Mouse (Mus musculus): ENCODE measurements around the gene Stxbp5.

Stxbp5 gene

DNA sequence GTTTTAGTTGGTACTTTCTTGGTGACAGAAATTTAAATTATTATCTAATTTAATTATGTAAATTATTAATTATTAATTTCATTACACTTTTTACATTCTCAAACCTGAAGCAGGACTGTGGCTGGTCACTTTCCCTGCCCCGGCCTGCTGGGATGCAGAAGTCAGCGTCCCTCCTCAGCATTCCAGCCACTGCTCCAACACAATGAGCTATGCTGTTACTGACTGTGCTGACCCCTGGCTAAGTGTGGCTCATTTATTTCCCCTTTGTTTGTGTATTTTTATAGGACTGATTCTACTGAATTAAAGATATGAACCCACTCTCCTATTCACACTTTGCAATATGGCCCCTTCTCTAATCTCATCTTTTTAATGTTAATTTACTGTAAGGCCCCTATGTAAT is 43.0 kb downstream of the Stxbp5 start:
- DNase-seq (ENCODE audit: low spot score in 2 of 2): peak in 1 of 2 experiments; percentile 43

DNA sequence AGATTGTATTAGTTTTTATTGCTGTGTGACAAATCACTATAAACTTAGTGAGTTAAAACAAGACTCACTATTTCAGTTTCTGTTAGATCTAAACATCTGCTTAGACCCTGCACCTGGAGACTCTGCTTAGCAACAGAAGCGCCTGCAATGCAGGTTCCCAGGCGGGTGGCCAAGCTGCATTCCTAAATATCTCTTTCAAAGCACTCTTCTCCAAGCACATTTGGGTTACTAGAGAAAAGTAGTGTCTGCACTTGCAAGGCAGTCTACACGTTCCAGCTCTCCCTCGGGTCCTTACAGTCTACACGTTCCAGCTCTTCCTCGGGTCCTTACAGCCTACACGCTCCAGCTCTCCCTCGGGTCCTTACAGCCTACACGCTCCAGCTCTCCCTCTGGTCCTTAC is 44.1 kb downstream of the Stxbp5 start:
- DNase-seq (ENCODE audit: low spot score in 2 of 2): peak in 1 of 2 experiments; percentile 49

DNA sequence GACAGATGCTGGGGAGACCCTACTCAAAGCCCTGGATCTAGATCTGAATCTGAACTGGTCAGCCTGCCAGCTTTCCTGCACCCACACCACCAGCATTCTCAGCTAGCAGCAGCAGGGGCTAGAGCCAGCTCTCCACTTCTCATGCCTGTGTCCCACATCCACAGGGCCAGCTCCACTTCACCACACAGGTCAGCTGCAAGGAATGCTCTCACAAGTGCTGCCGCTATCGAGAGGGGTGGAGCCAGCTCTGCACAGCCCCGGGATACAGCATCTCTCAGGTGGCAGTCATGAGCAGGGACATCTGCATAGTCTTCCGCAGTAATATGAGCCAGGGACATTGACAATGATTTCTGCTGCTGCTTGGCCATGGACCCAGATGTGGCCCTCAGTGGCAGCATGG is 54.5 kb downstream of the Stxbp5 start:
- DNase-seq (ENCODE audit: low spot score in 2 of 2): no peak

DNA sequence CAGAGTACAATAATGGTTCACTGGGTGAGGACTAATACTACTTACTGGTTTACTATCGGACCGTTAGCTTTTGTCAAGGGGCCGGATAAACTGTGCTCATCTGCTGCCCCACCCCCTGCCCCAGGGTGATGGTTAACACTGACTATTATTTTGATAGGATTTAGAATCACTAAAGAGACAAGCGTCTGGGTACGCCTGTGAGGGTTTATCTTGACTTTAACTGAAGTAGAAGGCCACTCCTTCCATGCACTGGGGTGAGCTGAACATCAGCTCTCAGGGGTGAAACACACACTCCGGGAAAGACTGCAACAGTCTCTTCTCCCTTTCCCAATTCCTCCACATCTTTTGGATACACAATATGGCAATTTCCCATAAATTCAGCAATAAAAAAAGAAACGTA is 61.5 kb downstream of the Stxbp5 start:
- DNase-seq (ENCODE audit: low spot score in 2 of 2): no peak

DNA sequence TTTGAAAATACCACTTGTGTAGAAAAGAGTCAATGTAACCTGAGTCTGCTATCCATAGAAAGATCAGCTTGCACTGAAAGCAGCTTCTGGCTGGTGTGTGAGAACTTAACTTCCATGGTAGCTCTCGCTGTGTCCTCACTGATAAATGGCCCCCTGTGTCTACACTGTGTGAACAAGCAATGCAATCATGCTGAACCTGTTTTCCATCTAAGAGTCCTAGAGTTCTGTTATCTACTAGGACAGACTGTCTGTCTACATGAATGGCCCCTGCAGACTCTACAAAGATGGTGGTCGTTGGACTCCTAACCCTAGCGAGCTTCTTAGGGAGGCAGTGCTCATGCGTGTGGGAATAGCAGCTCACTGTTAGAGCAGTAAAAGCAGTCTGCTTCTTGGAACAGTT is 65.9 kb downstream of the Stxbp5 start:
- DNase-seq (ENCODE audit: low spot score in 2 of 2): no peak

DNA sequence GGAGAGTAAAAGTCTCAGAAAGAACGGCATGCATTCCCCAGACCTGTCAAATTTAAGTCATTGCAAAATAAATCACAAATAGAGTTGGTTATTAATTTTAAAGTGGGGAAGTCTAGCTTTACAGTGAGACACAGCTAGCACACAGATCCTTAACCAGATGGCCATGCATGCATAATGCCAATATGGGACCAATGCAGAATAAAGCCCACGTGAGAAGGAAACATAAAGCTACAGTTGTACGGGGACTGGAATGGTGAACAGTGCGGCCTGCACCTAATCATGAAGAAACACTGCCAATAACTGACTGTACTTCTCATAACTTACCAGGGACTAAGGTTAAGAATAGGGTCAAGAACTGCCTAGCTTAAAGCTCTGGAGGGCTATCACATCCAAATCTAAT is 67.9 kb downstream of the Stxbp5 start:
- DNase-seq (ENCODE audit: low spot score in 2 of 2): no peak

DNA sequence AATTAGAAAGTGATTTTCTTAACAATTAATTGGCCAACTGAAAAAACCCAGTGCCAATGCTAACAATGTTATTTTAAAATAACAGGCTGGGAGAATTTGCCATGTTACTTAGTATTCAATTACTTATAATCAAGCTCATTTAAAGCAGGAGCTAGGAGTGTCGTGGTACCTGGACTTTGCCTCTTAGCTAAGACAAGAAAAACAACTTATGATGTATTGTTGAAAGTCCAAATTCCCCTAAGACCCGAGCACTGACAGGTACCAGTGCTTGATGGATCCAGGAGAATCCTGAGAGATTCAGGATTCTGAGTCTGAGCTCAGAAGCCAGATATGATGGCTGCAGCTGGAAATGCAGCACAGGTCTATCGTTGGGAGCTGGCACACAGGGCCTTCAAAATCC is 71.1 kb downstream of the Stxbp5 start:
- DNase-seq (ENCODE audit: low spot score in 2 of 2): no peak

DNA sequence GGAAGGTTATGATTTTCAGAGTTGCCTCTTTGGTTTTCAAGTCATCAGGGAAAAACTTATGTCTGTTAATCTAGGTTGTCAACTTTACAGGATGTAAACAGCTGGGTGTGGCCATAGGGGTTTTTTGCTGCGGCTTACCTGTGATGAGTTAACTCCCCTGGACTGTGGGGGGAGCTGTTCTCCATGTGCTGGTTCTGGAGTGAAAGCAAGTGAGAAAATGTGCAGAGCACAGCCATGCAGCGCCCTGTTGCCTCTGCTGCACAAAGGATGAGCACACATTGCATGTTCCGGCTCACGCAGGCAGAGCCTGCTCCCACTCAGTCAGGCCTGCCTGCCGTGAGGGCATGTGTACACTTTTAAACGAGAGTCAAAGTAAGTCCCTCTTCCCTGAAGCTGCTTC is 79.6 kb downstream of the Stxbp5 start:
- DNase-seq (ENCODE audit: low spot score in 2 of 2): no peak

DNA sequence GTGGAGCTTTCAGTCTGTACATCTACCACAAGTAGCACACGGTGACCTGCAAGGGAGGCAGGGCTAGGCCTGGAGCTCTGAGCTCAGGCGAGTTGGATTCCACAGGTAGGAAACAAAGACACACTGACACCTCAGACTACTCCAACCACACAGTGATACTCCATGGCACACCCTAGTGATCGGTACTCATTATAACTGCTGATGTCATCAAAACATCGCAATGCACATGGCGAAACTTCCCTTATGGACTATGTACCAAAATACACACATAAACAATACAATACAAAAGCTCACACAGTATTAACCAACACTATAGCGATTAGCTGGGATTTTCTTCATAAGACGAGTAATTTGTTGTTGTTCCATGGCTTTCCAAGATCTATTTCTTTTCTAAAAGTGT is 82.3 kb downstream of the Stxbp5 start:
- no peak for DNase-seq (ENCODE audit: low spot score in 2 of 2)

DNA sequence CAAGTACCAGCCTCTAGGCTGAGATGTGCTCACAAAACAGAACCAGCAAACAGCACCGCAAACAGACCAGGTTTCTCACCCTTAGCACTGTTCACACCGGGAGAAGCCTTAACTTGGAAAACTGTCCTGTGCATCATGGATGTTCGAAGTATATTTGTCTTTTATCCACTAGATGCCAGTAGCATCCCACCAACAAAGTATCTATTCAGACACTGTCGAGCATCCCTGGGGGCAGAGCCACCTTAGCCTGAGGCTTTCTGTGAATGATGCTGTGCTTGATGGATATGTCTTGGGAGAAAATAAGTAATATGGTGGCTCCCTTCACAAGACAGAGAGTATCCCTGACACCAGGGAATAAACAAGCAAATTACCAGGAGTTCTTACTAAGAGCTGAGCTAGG is 87.0 kb downstream of the Stxbp5 start:
- DNase-seq (ENCODE audit: low spot score in 2 of 2): no peak

DNA sequence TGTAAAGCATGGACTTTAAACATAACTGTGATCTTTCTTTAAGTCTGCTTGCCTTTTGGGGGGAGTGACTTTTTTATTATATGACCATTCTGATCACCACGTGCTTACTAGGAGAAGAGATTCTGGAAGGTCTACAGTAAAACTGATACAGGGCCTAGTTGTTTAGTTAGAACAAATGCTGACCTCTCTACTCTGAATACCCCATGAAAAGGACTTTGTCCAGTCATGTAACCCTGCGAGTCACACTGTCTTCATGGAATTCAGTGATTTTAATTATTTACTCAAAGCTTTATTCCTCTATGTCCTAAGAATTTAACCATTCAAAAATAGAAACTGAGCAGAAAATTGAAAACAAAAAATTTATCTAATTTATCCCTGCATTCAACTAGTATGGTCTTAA is 93.3 kb downstream of the Stxbp5 start:
- no peak for DNase-seq (ENCODE audit: low spot score in 2 of 2)

DNA sequence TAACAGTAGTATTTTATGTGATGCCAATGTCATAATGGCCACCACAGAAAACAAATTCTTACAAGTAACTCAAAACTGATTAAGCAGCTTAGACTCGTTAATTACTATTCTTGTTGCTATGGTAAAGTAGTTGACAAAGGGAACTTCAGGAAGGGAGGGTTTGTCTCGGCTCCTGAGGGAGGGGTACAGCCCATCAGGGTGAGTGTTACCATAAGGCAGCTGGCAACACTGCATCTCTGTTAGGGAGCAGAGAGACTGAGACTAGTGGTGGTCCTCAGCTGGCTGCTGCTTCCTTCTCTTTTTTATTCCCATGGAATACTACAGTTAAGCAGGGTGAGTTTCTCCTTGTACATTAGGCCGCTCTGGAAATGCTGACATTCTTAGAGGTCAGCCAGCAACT is 95.5 kb downstream of the Stxbp5 start:
- no peak for DNase-seq (ENCODE audit: low spot score in 2 of 2)

DNA sequence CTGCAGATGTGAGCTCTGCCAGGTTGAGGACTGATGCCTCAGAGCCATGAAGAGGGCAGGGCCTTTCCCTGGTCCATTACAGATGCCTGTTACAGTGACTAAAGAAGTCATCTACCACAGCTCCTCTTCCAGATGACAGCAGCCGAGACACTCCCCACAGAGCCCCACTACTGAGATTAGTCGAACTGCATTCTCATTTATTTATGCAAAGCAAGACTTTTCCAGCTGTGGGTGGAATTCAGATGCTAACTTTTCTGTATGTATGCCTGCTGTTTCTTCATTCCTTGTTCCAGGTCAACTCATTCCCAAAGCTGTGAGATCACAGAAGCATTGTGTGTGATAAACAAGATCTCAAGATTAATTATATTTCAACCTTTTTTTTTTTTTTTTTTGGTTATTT is 97.8 kb downstream of the Stxbp5 start:
- DNase-seq (ENCODE audit: low spot score in 2 of 2): no peak

DNA sequence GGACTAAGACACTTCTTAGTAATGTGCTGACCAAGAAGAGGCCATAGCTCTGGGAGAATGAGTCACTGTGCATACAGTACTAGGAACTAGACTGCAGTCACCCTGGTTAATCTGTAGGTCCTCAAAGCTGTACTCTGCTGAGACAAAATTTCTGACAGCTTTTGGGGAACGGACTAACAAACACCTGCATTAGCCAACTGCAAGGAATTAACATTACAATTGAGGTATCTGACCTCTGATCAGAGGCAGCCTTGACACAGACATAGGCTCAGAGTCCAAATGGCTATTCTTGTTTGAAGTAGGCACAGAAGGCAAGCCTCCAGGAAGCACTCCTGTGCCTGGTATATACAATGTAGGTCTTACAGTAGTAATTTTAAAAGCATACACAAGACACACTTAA is 99.3 kb downstream of the Stxbp5 start:
- DNase-seq (ENCODE audit: low spot score in 2 of 2): no peak

DNA sequence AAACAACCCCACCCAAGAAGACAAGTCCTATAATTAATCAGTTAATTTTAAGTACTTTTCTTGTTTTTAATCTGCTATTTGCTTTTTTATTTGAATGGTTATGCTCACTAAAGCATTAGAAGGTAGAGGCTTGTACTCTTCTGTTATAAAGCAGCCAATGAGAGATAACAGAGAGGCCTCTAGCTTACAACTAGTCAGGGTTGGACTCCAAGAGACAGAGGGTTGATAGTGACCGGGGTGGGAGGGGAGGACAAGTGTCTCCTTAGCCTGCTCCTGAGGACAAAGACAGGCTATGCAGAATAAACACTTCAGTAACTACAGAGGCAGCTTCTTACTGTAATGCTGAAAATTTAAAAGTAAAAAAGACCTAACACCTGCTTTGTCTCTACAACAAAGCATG is 101.8 kb downstream of the Stxbp5 start:
- DNase-seq (ENCODE audit: low spot score in 2 of 2): no peak

DNA sequence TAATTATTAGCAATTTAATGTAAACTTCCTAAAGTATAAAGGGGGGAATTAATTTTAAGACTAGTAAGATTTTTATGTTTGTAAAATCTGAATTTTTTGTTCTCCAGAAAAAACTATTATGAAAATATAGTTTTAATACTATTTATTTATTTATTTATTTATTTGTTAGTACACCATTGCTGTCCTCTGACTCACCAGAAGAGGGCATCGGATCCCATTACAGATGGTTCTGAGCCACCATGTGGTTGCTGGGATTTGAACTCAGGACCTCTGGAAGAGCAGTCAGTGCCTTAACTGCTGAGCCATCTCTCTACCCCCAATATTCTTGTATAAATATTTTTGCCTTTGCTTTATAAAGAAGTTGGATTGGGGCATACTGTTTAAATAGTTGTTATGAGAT is 104.5 kb downstream of the Stxbp5 start:
- no peak for DNase-seq (ENCODE audit: low spot score in 2 of 2)

DNA sequence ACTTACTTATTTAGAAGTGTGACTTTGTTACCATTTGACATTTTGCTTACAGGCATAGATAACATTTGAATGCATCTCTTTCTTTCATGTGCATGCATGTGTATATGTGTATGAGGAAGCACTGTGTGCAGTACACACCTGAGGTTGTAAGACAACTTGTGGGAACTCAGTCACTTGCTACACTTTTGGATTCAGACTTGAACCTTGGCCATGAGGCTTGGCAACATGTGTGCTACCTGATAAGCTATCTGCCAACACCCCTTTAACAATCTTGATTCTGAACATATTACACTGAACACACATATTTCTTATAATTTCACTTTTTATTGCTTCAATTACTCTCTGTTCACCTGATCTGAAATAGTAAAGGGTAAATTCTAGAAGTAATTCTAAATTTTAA is 106.5 kb downstream of the Stxbp5 start:
- no peak for DNase-seq (ENCODE audit: low spot score in 2 of 2)

DNA sequence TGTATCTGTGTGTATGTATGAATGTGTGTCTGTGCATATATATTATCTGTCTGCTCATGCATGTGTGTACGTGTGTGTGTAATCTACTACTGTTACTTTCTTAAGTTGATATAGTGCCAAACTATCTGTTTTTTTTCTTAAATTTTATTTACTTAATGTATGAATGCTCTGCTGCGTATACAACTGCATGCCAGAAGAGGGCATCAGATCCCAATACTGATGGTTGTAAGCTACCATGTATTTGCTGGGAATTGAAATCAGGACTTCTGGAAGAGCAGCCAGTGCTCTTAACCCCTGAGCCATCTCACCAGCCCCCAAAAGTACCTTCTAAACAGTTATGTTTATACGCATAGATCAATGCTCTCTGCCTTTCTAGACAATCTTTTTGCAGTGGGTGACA is 109.9 kb downstream of the Stxbp5 start:
- DNase-seq (ENCODE audit: low spot score in 2 of 2): no peak

DNA sequence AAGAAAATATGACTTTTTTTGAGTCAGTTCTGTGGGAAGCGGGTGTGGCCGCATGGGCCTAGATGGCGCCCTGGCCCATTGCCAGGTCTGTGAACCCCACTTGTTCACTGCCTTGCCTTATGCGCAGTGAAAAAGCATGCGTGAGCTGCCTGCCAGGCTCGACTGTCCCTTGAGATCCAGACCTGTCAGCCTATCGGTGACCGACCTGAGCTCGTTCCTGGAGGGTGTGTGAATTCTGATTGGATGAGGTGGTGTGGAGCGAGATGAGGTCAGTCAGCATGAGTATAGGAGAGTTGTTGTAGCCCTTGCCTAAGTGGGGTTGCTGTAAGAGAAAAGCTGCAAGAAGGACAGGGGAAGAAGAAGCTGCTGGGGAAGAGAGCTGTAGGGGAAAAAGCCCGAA is 114.4 kb downstream of the Stxbp5 start:
- DNase-seq (ENCODE audit: low spot score in 2 of 2): no peak

DNA sequence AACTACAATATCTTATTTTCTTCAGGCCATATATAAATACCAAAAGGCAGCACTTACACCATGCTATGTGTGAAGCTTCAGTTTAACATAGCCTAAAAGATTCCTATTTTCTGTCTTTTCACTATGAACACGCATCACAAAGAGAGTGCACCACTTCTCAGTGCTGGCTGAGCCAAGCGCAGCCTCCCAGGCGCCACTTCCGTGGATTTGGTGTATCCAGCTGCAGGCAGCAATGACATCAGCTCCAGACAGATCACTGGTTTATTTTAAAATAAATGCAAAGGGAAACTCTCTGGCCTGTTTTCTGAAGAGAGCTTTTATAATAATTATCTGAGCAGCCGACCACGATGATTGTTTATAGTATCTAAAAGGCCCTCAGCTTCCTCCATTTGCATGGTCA is 115.2 kb downstream of the Stxbp5 start:
- DNase-seq (ENCODE audit: low spot score in 2 of 2): no peak

DNA sequence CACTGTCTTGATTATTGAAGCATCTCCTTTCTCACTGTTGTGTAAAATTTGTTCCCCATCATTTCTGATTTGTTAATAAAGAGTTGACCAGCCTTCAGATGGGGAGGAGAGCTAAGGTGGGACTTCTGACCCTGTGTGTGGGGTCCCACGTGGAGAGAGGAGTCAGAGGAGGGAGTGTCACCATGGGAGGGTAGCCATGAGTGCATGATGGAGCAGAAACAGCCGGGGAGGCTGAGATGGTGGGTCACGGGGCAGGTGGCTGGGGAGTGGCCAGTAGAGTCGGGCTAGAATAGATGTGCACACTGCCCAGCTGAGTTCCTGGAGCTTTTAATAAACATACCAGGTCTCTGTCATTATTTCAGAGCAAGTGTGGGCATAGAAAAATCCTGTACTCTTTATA is 121.0 kb downstream of the Stxbp5 start:
- no peak for DNase-seq (ENCODE audit: low spot score in 2 of 2)

DNA sequence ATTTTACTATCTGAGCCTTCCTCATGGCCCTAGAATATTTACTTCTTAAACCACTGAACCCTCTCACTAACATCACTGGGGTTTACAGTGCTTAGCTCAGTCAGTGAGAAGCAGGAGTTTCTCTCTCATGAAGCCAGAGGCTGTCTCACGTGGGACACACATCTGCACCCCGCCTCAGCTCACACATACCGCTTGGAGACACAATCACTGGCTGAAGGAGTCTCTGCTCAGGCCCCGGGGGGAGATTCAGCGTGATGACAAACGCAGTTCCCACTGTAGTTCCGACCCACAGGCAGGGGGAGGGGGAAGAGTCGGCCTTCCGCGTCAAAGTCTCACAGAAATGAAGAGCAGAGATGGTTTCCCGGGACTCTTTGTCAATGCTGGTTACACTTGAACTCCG is 130.6 kb downstream of the Stxbp5 start:
- DNase-seq (ENCODE audit: low spot score in 2 of 2): no peak

DNA sequence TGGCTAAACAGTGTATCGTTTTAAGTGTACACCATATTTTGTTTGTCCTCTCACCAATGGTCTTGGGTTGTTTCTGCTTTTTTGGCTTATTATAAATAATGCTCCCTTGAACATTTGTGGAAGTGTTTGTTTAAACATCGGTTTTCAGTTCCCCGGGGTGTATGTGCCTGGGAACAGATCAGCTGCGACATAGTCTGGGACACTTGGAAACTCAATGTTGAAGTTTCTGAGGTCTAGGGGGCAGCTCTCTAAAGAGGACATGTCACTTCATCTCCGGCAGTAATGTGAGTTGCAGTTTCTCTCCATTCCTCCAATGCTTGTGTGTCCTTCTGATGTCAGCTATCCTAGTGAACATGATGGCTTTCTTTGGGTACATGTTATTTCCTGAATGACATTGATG is 137.0 kb downstream of the Stxbp5 start:
- DNase-seq (ENCODE audit: low spot score in 2 of 2): no peak

DNA sequence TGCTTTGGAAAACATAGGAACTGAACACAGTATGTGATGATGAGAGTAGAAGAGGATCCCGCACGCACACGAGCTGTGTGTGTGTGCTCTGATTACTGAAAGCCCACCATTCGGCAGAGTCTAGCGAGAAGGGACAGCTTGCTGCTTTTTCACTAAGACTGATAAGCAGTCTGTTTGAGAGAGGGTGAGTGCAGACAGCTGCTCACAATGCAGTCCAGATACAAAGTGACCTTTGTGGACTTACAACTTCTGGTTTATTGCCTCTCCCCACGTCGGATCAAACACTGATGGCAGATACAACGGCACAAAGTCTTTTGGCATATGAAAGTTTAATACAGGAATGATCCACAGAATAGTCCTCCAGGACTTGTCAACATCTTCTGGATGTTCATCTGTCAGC is 140.6 kb downstream of the Stxbp5 start:
- DNase-seq (ENCODE audit: low spot score in 2 of 2): no peak

DNA sequence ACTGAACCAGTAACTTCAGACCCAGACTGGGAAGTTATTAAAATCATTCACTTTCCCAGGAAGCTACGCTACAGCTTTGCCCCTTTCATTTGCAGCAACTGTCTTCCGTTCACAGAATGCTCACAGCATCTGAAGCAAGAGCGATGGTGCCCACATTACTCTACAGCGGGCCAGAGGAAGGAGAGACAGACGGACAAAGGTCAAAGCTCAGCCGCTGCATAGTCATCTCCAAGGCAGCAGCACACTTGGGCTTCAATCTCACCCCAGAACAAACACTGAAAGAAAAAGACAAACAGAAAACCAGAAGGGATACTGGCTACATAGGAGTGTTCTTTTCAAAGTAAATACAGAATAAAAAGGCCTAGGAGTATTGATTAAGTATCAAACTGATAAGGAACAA is 144.3 kb downstream of the Stxbp5 start:
- no peak for DNase-seq (ENCODE audit: low spot score in 2 of 2)
